Mouse (Mus musculus): ENCODE results near the gene Chid1. TPM values are rescaled to one million over a fixed set of nuclear protein-coding genes. Genes with fewer than 3 reads are reported as not detected.
A peak's percentile ranks its signal among the peaks of the same experiment; 100 is the strongest.

Gene Chid1
- polyA plus RNA-seq, 1 experiment, result 30.7 TPM

DNA sequence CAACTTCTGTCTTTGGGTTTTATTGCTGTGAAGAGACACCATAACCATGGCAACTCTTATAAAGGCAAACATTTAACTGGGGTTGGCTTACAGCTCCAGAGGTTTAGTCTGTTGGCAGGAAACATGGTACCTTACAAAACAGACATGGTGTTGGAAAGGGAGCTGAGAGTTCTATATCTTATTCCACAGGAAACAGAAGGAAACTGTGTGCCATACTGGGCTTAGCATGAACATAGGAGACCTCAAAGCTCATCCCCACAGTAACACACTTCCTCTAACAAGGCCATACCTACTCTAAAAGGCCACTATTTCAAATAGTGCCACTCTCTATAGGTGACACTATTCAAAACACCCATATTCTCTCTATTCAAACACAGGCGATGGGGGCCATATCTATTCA lies 38.9 kb upstream of the Chid1 start:
- WGBS, result 93% methylated on average over 1 of the region's 1 CpGs
- H3K27me3 ChIP-seq (ENCODE audit: control insufficient read depth, insufficient read depth, low read length), result no peaks in the 10 kb centered on the region
- no peak for TF ChIP-seq CTCF (IDR thresholded peaks at IDR 0.05; ENCODE audit: extremely low read depth, insufficient read length, insufficient replicate concordance, low read depth, low read length)
- no peak for TF ChIP-seq POLR2A (IDR thresholded peaks at IDR 0.05; ENCODE audit: low read depth, low read length)
- peaks cover 49% of the 10 kb centered on the region for H3K4me1 ChIP-seq (ENCODE audit: control insufficient read depth, insufficient read depth, insufficient read length, low read length)
- H3K27ac ChIP-seq (ENCODE audit: insufficient read depth, low read depth, low read length), result no peak overlapping the region
- H3K4me3 ChIP-seq (ENCODE audit: low read depth, low read length), result no peak overlapping the region
- H3K36me3 ChIP-seq (ENCODE audit: control insufficient read depth, insufficient read depth, low read length), result no peaks in the 10 kb centered on the region

DNA sequence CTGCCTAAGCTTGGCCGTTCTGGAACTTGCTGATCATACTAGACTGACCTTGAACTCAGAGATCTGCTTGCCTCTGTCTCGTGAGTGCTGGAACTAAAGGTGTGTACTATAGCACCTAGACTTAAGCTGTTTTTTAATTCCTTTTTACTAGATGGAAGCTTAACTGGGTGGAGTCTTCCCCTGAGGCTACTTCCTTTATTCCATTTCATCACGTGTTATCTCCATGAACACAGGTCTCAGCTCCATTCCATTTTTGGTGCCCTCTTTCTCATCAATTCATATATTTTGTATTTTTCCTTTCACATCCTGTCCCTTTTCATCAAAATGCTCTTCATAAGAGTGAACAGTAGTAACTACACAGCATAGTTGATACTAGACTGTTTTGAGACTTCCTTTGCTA lies 38.1 kb upstream of the Chid1 start:
- TF ChIP-seq POLR2A (IDR thresholded peaks at IDR 0.05; ENCODE audit: low read depth, low read length) (no peak), CTCF (IDR thresholded peaks at IDR 0.05; ENCODE audit: extremely low read depth, insufficient read length, insufficient replicate concordance, low read depth, low read length) (no peak)
- 40% methylated on average over 3 of the region's 3 CpGs for WGBS
- H3K4me3 ChIP-seq (ENCODE audit: low read depth, low read length), result no peak overlapping the region

DNA sequence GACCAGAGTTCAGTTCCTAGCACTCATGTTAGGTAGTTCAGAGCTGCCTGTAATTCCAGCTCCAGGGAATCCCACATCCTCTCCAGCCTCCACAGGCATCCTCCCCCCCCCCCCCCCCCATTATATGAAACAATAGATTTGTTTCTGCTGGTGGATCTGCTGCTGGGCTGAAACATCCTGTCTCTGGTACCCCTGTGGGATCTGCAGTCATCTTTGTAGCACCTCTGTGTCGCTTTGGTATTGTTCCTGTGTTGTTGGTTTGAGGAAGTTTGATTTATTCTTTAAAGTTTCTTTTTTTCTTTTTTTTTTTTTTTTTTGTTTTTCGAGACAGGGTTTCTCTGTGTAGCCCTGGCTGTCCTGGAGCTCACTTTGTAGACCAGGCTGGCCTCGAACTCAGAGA lies 35.8 kb upstream of the Chid1 start:
- 0 out of 2 replicates have a peak, but pooled peaks cover 1% of the 10 kb centered on the region for H3K36me3 ChIP-seq (ENCODE audit: control insufficient read depth, insufficient read depth, low read length)
- no peak overlapping the region for H3K4me3 ChIP-seq (ENCODE audit: low read depth, low read length)
- H3K4me1 ChIP-seq (ENCODE audit: control insufficient read depth, insufficient read depth, insufficient read length, low read length), result peaks cover 28% of the 10 kb centered on the region; the same call in 1 of the 2 replicates
- 62% methylated on average over 3 of the region's 3 CpGs for WGBS
- TF ChIP-seq CTCF (IDR thresholded peaks at IDR 0.05; ENCODE audit: extremely low read depth, insufficient read length, insufficient replicate concordance, low read depth, low read length) (no peak), POLR2A (IDR thresholded peaks at IDR 0.05; ENCODE audit: low read depth, low read length) (no peak)
- no peak overlapping the region for H3K27ac ChIP-seq (ENCODE audit: insufficient read depth, low read depth, low read length)
- H3K27me3 ChIP-seq (ENCODE audit: control insufficient read depth, insufficient read depth, low read length), result no peaks in the 10 kb centered on the region

More for the DNA sequence above, 38.1 kb upstream of the Chid1 start:
- no peaks in the 10 kb centered on the region for H3K36me3 ChIP-seq (ENCODE audit: control insufficient read depth, insufficient read depth, low read length)
- H3K4me1 ChIP-seq (ENCODE audit: control insufficient read depth, insufficient read depth, insufficient read length, low read length), result peaks cover 45% of the 10 kb centered on the region
- H3K27ac ChIP-seq (ENCODE audit: insufficient read depth, low read depth, low read length), result no peak overlapping the region; the same call in 1 of the 2 replicates
- no peaks in the 10 kb centered on the region for H3K27me3 ChIP-seq (ENCODE audit: control insufficient read depth, insufficient read depth, low read length)

DNA sequence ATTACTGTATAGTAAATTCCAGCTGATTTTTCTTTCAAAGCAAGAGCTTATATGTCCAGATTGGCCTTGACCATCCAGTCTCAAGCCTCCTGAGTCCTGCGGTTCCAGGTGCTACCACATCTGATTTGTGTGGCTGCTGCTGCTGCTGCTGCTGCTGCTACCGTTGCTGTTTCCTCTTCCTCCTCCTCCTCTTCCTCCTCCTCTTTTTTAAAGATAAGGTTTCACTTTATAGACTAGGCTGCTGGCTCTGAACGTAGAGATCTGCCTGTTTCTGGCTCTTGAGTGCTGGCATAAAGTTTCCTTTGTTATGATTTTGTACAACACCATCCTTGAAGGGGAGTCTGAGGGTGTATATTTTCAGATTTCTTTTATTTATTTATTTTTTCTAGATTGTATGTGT lies 34.4 kb upstream of the Chid1 start:
- Histone ChIP-seq H3K4me3 (ENCODE audit: low read depth, low read length) (no peak overlapping the region), H3K27ac (ENCODE audit: insufficient read depth, low read depth, low read length) (no peak overlapping the region), H3K27me3 (ENCODE audit: control insufficient read depth, insufficient read depth, low read length) (no peaks in the 10 kb centered on the region), H3K36me3 (ENCODE audit: control insufficient read depth, insufficient read depth, low read length) (0 out of 2 replicates have a peak, but pooled peaks cover 1% of the 10 kb centered on the region), H3K4me1 (ENCODE audit: control insufficient read depth, insufficient read depth, insufficient read length, low read length) (peaks cover 28% of the 10 kb centered on the region; the same call in 1 of the 2 replicates)
- TF ChIP-seq CTCF (IDR thresholded peaks at IDR 0.05; ENCODE audit: extremely low read depth, insufficient read length, insufficient replicate concordance, low read depth, low read length) (no peak), POLR2A (IDR thresholded peaks at IDR 0.05; ENCODE audit: low read depth, low read length) (no peak)
- 12% methylated on average over 3 of the region's 3 CpGs for WGBS

DNA sequence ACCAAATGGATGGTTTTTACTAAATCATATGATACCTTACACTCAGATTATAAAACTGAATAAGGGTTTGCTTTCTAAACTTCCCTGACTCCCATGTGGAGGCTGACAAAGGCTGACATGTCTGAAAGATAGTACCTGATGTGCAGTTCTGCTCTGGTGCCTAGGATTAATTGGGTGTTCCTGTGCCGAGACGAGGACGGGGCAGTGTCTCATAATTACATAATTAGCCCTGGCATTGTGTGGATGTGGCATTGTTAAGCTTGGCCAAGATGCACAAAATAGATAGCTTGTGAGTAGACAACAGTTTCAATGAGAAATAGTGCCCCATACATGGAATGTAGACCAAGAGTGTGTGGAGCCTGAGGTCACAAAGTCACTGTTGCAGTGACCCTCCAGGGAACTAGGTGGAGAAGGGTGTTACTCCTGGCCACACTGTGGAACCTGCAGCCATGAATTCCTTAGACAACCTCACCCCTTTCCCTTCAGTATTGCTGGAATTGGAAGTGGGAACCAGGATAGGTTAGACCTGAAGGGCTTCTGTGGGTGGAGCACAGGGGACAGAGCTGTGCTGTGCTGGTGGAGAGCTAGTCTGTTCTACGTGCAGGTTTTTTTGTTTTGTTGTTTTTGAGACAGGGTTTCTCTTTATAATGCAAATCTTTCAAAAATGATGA lies 31.1 kb upstream of the Chid1 start:
- H3K27ac ChIP-seq (ENCODE audit: insufficient read depth, low read depth, low read length), result no peak overlapping the region
- peaks cover 12% of the 10 kb centered on the region; the same call in 1 of the 2 replicates for H3K4me1 ChIP-seq (ENCODE audit: control insufficient read depth, insufficient read depth, insufficient read length, low read length)
- TF ChIP-seq POLR2A (IDR thresholded peaks at IDR 0.05; ENCODE audit: low read depth, low read length) (no peak), CTCF (IDR thresholded peaks at IDR 0.05; ENCODE audit: extremely low read depth, insufficient read length, insufficient replicate concordance, low read depth, low read length) (no peak)
- H3K4me3 ChIP-seq (ENCODE audit: low read depth, low read length), result no peak overlapping the region
- 72% methylated on average over 4 of the region's 4 CpGs for WGBS
- H3K27me3 ChIP-seq (ENCODE audit: control insufficient read depth, insufficient read depth, low read length), result no peaks in the 10 kb centered on the region
- H3K36me3 ChIP-seq (ENCODE audit: control insufficient read depth, insufficient read depth, low read length), result 0 out of 2 replicates have a peak, but pooled peaks cover 1% of the 10 kb centered on the region

DNA sequence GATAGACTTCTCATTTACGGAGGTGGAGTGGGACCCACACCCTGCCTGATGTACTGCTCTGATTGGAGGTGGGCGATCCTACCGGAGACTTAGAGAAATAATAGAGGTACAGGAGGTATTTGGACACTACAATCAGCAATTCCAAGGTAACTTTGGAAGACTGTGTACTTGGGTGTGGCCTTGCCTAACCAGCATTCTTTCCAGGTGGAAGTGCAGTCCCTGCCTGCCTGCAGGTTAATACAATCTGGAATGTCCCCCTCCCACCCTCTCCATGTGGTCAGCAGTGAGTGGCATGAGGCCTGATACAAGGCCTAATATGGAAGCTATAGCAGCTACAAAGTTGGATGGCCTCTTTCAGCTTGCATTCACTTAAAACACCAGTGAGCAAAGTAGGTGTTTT lies 30.3 kb upstream of the Chid1 start:
- Histone ChIP-seq H3K4me3 (ENCODE audit: low read depth, low read length) (no peak overlapping the region), H3K27me3 (ENCODE audit: control insufficient read depth, insufficient read depth, low read length) (no peaks in the 10 kb centered on the region), H3K4me1 (ENCODE audit: control insufficient read depth, insufficient read depth, insufficient read length, low read length) (peaks cover 12% of the 10 kb centered on the region; the same call in 1 of the 2 replicates), H3K27ac (ENCODE audit: insufficient read depth, low read depth, low read length) (0 out of 2 replicates have a peak overlapping the region, but pooled peaks have one; percentile 13), H3K36me3 (ENCODE audit: control insufficient read depth, insufficient read depth, low read length) (peaks cover 1% of the 10 kb centered on the region; the same call in 1 of the 2 replicates)
- WGBS, result 67% methylated on average over 3 of the region's 3 CpGs
- no peak for TF ChIP-seq CTCF (IDR thresholded peaks at IDR 0.05; ENCODE audit: extremely low read depth, insufficient read length, insufficient replicate concordance, low read depth, low read length)
- no peak for TF ChIP-seq POLR2A (IDR thresholded peaks at IDR 0.05; ENCODE audit: low read depth, low read length)

DNA sequence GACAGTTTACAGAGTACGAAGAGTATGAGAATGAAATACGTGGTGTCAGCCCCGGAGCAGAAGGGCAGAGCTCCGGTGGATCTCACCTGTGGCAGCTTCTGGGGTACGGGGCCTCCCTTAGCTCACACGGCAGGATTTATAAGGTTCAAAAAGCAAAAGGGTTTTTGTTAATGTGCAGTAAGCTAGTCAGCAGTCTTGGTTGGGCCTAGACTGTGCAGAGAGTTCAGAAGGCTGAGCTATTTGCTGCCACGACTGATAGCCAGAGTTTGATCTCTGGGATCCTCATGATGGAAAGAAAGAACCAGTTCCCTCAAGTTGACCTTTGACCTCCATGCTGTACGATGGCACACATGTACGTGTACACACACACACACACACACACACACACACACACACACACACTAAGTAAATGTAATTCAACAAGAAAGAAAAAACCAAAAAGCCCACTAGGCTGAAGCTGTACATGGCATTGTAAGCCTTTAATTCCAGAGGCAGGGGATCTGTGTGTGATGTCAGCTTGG lies 29.7 kb upstream of the Chid1 start:
- WGBS, result 57% methylated on average over 9 of the region's 9 CpGs

More for the DNA sequence above, 29.7 kb upstream of the Chid1 start:
- H3K4me1 ChIP-seq (ENCODE audit: control insufficient read depth, insufficient read depth, insufficient read length, low read length), result peaks cover 15% of the 10 kb centered on the region; the same call in 1 of the 2 replicates
- no peaks in the 10 kb centered on the region for H3K27me3 ChIP-seq (ENCODE audit: control insufficient read depth, insufficient read depth, low read length)
- TF ChIP-seq CTCF (IDR thresholded peaks at IDR 0.05; ENCODE audit: extremely low read depth, insufficient read length, insufficient replicate concordance, low read depth, low read length), result no peak
- no peak for TF ChIP-seq POLR2A (IDR thresholded peaks at IDR 0.05; ENCODE audit: low read depth, low read length)
- no peak overlapping the region for H3K4me3 ChIP-seq (ENCODE audit: low read depth, low read length)
- H3K27ac ChIP-seq (ENCODE audit: insufficient read depth, low read depth, low read length), result 0 out of 2 replicates have a peak overlapping the region, but pooled peaks have one; percentile 13
- peaks cover 1% of the 10 kb centered on the region; the same call in 1 of the 2 replicates for H3K36me3 ChIP-seq (ENCODE audit: control insufficient read depth, insufficient read depth, low read length)
